Mouse (Mus musculus) heart, adult 11 months (tissue): ENCODE measurements around the gene Fam241a.

Source experiments
- DNase-seq: peaks from one replicate; pipeline ENCODE4 v3.0.0; 2022

Fam241a gene

DNA sequence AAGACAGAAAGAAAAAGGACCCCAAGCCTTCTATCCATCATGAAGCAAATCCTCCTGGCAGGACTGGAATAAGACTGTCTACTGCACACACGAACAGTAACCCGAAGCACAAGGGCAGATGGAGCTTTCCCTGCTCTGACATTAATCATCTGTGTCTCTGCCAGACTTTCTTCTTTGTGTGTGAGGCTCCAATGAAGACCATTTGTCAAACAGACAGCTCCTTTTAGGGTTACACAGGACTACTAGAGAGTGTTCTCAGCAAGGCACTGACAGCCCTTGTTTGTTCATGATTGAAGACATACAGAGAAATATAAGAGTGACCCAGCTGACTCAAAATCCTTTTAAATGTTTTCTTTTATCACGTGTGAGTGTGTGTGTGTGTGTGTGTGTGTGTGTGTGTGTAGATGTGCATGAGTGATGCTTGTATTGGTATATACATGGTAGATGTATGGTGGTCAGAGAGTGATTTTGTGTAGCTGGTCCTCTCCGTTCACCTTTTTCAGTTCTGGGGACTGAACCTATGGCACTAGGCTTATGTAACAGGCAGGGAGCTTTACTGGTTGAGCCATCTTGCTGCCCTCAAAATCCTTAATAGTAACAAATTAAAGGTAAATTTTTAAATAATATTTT, 21.8 kb downstream of the Fam241a start:
- no peak for DNase-seq

DNA sequence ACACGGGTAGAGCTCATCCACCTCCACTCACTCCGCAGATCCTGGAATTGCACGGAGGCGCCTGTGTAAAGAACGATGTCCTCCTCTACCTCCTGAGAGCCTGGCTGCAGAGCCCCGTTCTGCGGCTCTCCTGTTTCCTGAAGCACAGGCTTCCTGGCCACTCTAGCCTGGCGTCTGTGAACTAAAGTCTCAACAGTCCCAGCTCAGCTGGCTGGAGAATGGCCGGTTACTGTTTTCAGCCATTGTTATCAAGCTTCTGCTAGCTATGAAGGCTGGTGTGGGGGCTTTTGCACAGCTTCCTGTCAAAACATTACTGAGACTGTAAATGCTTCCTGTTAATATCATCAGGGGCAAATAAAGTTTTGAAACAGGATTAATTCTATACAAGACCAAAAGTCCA, 24.5 kb downstream of the Fam241a start:
- DNase-seq: no peak

DNA sequence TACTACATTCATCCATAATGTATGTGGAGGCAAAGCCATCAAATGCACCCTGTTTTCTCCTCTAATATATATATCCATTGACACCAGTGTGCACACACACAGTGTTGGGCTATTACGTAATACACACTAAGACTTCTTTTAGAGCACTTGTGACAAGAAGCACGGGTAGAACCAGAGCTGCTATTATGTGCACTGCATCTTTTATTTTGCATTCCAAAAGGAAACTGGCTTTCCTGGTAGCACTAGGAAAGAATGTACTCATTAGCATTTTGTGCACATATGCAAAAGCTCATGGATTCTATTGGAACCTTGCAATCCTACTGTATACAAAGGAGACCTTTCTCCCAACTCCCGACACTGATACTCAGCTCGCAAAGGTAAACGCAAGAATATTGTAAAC, 27.2 kb downstream of the Fam241a start:
- DNase-seq: no peak

DNA sequence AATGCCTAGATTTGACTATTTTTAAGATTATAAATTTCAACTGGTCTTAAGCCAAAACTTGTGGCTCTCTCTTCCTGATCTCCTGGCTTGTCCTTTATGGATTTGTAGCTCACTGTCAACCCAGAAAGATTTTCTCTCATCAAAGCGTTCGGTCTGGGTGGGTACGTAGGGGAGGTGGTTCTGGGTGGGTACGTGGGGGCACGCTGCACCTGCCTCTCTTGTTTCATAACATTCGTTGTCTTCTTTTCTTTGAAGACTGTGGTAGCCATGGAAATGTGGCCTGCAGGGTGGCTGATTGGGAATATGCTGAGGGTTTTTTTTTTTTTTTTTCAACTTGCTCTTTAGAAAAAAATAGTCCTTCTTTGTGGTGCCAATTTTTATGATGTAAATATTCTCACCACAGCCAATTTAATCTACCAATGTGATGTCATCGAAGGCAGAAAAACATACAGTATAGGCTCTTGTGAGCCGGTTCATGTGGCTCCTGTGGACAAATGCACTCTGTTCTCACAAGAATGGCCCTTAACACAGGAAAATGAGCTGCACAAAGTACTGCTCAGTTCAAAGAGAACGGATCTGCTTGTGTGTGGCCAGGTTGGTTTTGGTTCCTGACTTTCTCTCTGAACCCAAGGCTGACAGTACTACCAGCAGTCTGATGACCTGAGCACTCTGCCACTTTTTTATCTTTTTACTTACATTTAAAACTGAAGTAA, 27.9 kb downstream of the Fam241a start:
- no peak for DNase-seq

DNA sequence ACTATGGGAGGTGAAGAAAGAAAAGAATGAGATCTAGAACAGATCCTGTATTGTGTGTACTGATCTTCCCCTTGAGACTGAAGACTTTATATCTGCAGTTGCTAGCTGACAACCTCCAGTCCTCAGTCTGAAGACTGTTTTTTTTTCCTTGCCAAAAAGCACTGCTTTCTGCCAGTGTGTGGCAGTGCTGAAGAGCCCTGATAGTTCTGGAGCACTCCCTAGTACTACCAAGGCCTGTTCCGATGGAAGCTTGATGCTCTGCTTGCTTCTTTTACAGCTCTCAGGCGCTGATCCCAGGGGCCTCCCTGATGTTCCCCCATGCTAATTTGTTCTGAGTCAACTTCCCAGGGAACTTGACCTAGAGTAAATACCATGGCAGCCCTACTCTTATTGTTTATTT, 31.9 kb downstream of the Fam241a start:
- DNase-seq: no peak

DNA sequence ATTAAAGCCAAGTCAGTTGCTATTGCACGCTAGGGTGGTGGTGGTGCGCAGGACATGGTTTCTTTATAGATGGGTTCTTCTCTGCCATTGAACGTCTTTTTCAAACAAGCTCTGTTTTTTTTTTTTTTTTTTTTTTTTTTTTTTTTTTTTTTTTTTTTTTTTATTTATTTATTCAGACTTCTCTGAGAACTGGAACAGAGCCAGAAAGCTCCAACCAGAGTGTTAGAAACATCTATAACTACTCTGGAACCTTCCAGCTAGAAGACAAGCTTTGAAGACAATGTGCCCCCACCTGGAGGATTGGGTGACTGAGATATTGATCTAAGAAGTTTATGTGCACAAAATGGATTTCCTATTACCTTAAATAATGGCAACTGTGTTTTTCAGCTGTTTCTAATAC, 32.6 kb downstream of the Fam241a start:
- no peak for DNase-seq

DNA sequence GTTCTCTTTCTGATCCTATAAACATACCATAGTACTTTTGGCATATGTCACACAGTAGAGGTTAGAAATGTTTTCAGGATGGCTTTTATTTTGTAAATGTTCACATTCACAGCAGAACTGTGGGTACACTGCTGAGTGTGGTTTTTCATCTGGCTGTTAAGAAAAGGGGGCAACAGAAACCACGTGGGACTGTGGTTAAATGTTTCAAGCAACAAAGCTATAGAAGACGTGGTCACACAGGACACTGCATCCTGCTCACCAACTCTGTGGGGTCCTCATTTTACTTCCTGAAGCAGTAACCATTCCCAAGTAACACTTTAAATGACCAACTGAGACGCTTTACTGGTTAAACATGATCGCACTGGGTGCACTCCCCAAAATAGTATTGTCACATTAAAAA, 33.6 kb downstream of the Fam241a start:
- DNase-seq: no peak

DNA sequence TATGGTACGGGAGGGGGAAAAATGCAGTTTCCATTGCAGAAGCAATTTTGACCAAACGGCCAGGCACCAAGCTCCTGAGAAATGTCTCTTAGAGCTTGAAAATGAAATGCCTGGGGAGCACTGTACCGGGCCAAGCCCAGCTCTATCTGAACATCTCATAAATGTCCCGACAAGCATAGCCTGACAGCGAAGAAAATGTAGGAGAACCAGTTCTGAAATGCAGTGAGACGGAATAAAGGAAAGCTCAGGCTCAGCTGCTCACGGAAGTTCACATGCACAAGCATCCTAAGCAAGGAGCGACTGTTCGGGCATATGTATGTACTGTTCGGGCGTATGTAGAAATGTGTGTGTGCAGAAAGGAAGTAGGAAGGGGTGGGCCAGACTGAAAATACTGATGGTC, 34.8 kb downstream of the Fam241a start:
- no peak for DNase-seq

DNA sequence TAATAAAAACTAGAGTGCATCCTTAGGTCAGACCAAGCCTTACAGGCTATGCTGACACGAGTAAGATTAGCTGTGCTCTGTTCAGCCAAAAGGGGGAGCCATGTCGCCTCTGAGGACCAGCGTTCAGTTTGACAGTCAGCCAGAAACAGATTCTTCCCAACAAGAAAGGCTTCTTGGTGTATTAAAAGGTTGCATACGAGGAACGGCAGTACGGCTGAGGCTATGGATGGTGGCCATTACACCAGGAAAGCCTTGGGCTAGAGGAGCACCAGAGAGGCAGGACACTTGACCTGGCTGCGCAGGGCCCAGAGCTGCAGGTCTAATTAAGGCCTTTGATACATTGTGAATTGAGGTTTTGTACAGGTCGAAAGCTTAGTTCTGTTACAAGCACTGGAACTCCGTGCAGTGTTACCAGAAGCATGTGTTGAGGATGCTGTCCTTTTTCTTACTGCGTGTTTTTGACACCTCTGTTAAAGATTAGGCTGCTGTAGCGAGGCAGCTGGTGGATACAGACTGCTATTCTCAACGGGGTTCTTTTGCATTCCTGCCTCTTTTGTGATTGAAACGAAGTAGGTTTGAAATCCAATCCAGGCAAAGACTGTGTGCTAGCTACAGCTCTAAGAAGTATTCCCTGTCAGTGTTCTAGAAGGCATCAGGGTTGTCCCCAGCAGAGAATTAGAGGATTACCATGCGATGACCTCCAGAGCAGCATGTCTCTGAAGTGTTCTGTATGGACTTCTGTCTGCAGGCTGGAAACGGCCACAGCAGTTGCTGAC, 42.5 kb downstream of the Fam241a start:
- DNase-seq: peak; percentile 89

DNA sequence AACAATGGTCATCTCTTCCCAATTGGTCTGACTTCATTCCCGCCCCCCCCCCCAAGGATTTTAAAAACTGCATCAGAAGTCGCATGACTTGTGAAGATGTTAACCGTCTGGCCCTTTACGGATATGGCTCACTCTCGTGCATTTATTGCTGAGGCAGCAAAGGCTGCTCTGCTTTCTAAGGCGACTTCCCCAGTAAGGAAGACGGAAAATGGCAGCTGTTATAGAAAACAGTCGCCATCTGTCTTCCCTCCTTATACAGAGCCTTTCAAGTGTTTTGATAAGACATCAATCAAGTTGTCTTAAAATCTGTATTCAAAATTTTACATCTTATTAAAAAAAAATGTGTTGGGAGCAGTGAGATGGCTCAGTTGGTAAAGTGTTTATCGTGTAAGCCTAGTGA, 43.4 kb downstream of the Fam241a start:
- DNase-seq: peak; percentile 28

DNA sequence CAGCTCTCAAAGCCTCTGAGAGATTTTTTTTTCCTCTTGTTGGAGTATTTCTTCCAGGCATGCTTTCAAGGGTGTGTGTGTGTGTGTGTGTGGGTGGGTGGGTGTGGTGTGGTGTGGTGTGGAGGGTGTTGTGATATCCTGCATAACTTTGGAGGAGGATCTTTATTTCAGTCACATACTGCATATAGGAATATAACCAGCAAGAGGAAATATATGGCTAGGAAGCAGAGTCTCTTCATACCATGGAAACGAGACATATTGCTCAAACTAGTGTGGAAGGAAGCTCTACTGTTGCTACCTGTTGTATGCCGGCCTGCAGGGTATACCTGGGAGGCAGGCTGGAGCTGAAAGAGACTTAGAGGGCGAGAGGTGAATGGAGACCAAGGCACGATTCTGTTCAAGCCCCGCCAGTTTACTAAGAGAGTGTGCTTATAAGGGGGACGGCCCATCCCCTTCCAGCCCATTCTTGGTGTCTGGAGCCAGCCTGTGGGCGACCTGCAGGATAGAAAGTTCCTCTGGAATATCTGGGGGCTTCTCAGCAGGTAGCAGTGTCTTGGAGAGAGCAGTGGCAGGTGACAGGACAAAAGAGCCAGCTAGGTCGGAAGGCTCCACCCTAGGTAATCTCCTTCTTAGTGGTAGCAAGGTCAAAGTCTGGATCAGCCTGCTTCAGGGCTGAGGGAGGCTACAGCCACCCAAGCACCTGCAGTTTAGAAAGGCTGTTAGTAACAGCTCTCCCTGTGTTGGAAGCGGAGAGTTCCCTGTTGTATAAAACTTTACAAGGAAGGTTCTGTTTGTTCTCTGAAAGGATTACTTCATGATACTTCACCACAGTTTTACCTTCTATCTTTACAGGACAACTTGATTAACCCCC, 45.1 kb downstream of the Fam241a start:
- DNase-seq: peak; percentile 52

DNA sequence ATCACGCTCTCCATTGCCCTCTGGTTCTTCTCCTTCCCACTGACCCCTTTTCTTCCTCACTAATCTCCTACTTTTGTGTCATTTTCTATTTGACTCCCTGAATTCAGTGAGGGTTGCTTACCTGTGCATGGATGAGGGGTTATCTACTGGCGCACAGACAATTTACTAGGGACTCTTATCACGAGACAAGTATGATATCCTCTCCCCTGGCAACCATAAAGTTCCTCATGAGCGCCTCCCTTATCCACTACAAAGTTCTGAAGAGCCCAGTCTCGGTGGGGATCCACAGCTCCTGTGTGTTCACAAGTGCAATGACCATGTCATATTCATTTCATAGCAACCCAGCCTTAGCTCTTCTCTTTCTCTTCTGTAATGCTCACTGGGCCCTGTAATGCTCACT, 46.2 kb downstream of the Fam241a start:
- DNase-seq: no peak

DNA sequence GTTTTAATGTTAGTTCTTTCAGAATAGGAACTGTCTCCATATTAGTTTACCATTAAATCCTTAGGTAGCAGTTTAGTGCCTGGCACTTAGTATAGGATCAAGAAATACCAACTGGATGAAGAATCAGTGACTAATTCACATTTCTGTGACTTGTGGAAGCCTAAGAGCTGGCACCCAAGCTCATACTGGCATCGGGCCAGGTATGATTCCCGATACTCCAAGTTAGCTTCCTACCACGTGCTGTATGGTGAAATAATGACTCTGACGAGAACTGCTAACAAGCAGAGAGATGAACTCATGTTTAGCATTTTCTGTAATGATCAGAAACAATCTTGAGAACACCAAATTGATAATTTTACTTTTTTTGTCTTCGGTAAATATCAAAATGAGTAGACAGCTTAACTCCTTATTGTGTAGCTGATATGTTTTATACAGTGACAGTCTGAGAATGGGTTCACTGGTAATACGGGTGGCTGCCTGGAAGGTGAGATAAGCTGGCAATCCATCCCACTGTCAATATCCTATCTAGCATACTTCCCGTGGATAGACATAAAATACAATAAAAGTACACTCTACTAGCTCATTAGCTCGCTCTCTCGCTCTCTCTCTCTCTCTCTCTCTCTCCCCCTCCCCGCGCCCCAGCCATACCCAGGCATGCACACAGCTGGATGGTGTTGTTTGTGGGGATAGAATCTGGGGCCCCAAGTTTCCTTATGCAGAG, 47.9 kb downstream of the Fam241a start:
- DNase-seq: no peak

DNA sequence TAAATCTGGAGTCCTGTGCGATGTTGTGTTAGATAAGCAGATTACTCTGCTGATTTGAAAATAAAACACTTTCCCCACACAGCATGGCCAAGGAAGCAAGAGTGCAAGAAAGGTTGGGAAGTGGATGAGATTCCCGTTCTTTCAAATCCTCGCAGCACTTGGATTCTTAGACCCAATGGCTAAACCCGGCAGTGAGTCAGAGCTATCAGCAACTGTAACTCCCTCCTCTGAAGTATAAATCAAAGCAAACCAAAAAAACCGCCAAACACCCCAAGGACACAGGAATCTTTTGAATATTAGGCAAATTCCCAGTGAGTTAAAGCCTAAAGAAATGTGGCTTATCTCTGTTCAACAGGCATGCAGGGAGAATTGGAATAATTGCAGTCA, 52.2 kb downstream of the Fam241a start:
- DNase-seq: no peak

DNA sequence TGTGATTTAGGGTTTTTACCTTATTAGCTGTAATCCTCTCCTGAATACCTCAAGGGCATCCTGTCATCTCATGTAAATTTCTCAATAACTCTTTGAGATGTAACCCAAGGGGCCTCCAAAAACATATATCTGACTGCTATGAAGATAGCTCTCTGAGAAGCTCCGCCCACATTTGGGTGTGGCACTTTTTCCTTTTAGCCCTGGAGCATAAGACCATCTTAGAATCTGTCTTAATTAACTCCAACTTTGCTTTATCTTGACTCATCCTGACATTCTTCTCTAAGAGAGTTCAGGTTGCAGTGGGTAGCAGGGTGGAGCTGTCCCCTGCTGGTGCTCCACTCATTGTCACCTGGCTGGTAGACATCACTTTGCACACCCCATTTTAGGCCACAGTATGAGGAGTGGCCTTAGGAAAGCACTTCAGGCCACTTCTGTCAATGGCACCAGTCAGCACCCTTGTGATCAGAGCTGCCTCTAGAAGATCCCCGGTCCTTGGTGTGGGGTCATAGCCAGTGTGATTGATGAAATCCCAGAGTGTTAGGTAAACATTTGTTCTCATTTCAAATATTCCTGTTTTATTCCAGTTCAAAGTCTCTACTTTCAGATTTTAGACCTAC, 52.7 kb downstream of the Fam241a start:
- DNase-seq: peak; percentile 74

DNA sequence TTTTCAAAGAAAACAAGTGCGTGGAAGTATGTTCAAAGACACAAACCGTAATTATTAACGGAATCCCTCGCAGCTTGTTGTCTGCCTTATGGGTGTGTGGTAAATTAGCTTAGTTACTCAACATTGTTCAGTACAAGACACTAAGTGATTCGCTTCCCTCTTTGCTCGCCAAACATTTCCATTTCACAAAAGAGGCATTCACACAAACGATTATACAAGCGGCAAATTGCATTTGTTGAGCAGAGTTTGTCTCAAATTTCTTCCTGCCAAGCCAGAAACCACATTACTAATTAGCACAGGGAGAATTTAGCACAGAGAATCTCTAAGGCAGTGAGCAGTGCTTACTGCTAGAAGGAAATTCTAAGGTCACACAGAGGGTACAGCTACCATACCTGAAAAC, 54.2 kb downstream of the Fam241a start:
- peak; percentile 36 for DNase-seq

DNA sequence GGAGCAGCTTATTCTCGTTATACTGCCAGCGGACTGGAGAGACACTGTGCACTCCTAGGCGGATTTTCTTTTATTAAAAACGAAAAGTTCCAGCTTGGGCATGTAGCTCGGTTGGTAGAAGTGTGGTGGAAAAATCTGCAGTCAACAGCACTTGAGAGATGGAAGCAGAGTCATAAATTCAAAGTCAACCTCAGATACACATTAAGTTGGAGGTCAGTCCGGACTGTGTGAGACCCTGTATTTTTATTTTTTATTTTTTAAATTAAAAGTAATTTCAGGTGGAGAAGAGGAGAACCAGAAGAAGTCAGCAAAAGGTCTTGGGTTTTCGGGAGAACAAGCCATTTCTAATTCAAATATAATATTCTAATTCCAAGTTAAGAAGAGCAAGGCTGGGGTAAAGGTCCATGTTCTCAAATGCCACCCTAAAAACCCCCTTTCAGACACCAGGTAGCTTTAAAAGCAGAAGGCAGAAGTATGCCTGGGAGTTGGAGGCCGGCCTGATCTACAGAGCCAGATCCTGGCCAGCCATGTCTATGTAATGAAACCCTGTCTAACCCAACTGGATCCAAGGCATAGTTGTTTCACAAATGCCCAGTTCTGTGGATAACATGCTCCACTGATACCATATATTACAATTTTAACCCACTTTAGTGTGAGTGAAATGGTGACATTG, 58.0 kb downstream of the Fam241a start:
- peak; percentile 39 for DNase-seq

DNA sequence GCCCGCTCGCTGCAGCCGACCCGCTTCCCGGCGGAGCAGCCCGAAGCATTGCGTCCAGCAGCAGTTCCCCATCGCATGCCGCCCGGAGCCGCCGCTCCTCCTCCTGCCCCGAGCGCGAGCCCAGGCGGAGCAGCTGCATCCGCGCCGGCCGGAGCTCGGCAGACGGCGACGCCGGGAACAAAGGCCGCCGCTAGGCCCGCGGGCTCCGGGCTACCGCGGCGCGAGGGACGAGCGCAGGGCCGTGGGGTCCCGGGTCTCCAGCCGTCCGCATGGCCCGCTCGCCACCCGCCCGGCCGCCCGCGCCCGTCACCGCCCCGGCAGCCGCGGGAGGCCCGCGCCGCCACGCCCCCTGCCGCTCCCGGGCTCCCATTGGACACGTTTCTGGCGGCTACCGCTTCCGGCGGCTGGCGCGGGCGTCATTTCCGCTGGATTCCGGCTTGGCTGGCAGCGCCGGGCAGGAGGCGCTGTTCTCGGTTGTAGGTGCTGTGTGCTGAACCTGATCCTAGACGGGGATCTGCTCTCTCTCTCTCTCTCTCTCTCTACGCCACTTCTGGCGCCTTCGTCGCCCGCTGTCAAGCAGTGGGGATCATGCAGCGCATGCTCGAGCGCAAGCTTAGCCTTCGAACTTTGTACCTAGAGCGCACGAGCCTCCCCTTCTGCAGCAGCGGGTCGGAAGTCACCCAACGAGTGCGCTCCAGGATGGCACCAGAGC, 58.8 kb downstream of the Fam241a start, which contains the start of gene Ap1ar:
Ap1ar (minus strand) TSS at position 370 of the 712 bp plus-strand sequence.
- DNase-seq: peak; percentile 100

DNA sequence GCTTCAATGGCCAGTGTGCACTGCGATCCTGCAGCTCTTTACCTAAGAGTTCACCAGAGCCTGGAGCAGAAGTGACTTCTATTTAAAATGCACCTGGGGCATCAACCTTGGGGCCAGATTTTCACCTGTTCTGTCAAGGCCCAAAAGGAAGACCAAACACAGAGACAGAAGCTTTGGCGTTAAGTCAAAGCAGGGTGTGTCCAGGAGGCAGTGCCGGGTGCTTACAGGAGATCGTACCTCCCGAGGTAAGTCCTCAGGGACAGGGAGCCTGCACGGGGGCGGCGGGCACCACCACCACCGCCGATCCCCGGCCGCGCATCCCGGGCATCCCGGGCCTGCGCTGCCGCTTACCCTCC, 59.3 kb downstream of the Fam241a start:
- no peak for DNase-seq

DNA sequence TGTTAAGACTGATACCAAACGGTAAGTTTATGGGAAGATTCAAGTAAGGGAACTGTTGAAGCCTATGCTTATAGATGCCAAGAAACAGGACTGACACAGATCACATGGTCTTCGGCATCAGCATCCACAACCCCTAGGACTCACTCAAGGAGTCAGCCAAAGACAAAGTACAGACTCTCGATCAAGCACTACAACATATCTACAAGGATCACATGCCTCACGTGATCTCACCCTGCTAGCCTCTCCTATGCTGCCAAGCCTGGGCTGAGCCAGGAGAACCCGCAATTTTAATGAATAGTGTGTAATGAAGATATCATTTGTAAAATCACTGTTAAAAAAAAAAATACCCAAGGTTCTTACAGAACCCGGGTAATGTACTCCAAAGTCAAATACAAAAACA, 60.5 kb downstream of the Fam241a start:
- DNase-seq: no peak

DNA sequence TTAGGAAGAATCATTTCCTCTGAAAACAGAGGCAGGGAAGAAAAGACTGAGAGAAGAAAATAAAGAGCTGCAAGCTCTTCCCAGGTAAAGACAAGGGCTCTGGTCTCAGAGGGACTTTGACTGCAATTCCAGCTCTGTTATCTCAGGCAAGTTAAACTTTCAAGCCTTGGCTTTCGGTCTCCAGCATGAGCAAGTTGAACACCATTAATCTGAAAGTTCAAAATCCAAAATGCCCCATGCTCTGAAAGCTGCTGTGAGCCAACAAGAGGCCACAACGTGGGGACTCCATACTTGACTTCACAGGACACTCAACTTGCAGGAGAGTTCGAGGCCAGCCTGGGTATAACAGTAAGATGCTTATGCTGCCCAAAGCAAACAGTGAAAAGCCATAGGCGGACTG, 62.1 kb downstream of the Fam241a start:
- peak; percentile 57 for DNase-seq
